Mouse (Mus musculus) natural killer cell, adult 2 months (primary cell): ENCODE measurements around the gene Olfr1341.

ENCODE experiments used
- DNase-seq, 2 experiments: peaks; one replicate each; pipeline ENCODE4 v3.0.0; 2022; ENCODE audit warnings: low spot score in 2 of 2

Gene Olfr1341

GRCm38 (mm10) chr4:118703223-118703622, at the start of gene Olfr1341:
Olfr1341 (plus strand) TSS chr4:118703523.
- no peak for DNase-seq

GRCm38 (mm10) chr4:118658652-118659051, 44.7 kb upstream of the Olfr1341 start, which contains the start of gene Olfr62:
Olfr62 (plus strand) TSS chr4:118658952.
- no peak for DNase-seq

GRCm38 (mm10) chr4:118687086-118687485, 16.2 kb upstream of the Olfr1341 start:
- no peak for DNase-seq

- DNase-seq: no peak
These were observed 10.8 kb upstream of the Olfr1341 start, which contains the start of gene Olfr1342 for GRCm38 (mm10) chr4:118692412-118692973. Olfr1342 (minus strand) TSS chr4:118692756.

- DNase-seq: no peak
These were observed 9.5 kb upstream of the Olfr1341 start for GRCm38 (mm10) chr4:118693812-118694211.

- no peak for DNase-seq
These were observed 4.8 kb downstream of the Olfr1341 start for GRCm38 (mm10) chr4:118708086-118708485.

GRCm38 (mm10) chr4:118711656-118712055, 8.3 kb downstream of the Olfr1341 start:
- no peak for DNase-seq

GRCm38 (mm10) chr4:118719838-118720237, 16.5 kb downstream of the Olfr1341 start, which contains the start of gene Olfr1340:
Olfr1340 (plus strand) TSS chr4:118720138.
- DNase-seq: no peak

GRCm38 (mm10) chr4:118721742-118722483, 18.6 kb downstream of the Olfr1341 start:
- DNase-seq: no peak

GRCm38 (mm10) chr4:118731875-118732274, 28.6 kb downstream of the Olfr1341 start, which contains the start of gene Olfr1339:
Olfr1339 (plus strand) TSS chr4:118732175.
- no peak for DNase-seq

- no peak for DNase-seq
These were observed 36.3 kb downstream of the Olfr1341 start for GRCm38 (mm10) chr4:118739574-118739973.

- no peak for DNase-seq
These were observed 37.8 kb downstream of the Olfr1341 start for GRCm38 (mm10) chr4:118740988-118741698.

- no peak for DNase-seq
These were observed 38.6 kb downstream of the Olfr1341 start for GRCm38 (mm10) chr4:118741881-118742280.

- DNase-seq: no peak
These were observed 55.3 kb downstream of the Olfr1341 start, which contains the start of gene Olfr1338 for GRCm38 (mm10) chr4:118758637-118759036. Olfr1338 (minus strand) TSS chr4:118758737.
